Mouse (Mus musculus): Measurements from ENCODE around the gene Gm10128. TPM values are rescaled to one million over a fixed set of nuclear protein-coding genes. Genes with fewer than 3 reads are reported as not detected.
A peak's percentile ranks its signal among the peaks of the same experiment; 100 is the strongest.
"Not testable (repeated sequence)": the region's sequence is repeated elsewhere in the genome, so short reads cannot be mapped to it uniquely, and the experiment has no call there.

Gene Gm10128
- polyA plus RNA-seq (2012; ENCODE audit: insufficient read depth, insufficient read length, missing spikeins) = not detected in 2 replicates

DNA sequence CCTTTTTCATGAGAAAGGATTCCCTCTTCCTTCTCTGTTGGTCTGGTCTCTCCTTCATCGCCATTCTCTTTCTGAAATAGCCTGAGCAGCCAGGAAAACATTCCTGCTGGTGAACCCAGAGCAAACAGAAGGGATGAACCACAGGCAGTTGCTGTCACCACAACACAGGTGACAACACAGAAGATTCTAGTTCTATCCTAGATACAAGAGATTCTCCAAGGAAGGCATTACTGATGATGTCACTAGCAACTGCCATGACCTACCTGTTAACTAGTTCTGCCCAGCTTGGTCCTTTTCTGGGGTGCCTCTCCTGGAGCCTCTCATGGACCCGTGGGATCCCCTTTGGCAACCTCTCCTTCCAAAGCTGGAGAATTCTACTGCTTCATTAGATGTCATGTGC, at the start of gene Gm10128:
Gene Gm10128 (minus strand): TSS at position 101 of the 400 bp plus-strand sequence.
- H3K4me1 ChIP-seq (ENCODE audit: control insufficient read depth, insufficient read depth, low read length); H3K4me3 ChIP-seq (ENCODE audit: insufficient read depth, low read length): not testable (repeated sequence)

DNA sequence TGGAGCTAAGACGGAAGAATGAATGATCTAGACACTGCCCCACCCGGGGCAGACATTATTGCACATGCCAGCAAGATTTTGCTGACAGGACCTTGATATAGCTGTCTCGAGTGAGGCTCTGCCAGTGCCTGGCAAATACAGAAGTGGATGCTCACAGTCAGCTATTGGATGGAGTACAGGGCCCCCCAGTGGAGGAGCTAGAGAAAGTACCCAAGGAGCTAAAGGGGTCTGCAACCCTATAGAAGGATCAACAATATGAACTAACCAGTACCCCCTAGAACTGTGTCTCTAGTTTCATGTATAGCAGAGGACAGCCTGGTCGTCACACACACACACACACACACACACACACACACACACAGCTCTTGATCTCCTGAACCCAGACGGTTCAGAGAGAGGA, 37.4 kb upstream of the Gm10128 start:
- H3K4me1 ChIP-seq (ENCODE audit: control insufficient read depth, insufficient read depth, low read length); H3K4me3 ChIP-seq (ENCODE audit: insufficient read depth, low read length); H3K27ac ChIP-seq (ENCODE audit: insufficient read depth, low read depth, low read length): not testable (repeated sequence)

More for the DNA sequence above, at the start of gene Gm10128:
- not testable (repeated sequence) for H3K27ac ChIP-seq (ENCODE audit: insufficient read depth, low read depth, low read length)

DNA sequence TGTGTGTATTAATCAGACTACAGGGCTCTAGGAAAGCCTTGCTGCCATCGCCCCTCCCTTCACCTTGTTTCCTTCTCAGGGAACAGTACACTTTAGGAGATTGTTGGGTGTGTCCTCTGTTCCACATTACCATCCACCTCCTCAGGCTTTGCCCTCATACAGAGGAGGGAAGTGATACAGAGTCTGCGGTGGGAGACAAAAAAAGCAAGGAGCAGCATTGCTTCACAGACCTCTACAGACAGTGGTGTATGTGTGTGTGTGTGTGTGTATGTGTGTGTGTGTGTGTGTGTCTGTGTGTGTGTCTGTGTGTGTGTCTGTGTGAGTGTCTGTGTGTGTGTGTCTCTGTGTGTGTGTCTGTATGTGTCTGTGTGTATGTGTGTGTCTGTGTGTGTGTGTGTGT, 18.7 kb upstream of the Gm10128 start:
- not testable (repeated sequence) for H3K4me3 ChIP-seq (ENCODE audit: insufficient read depth, low read length); H3K4me1 ChIP-seq (ENCODE audit: control insufficient read depth, insufficient read depth, low read length); H3K27ac ChIP-seq (ENCODE audit: insufficient read depth, low read depth, low read length)

DNA sequence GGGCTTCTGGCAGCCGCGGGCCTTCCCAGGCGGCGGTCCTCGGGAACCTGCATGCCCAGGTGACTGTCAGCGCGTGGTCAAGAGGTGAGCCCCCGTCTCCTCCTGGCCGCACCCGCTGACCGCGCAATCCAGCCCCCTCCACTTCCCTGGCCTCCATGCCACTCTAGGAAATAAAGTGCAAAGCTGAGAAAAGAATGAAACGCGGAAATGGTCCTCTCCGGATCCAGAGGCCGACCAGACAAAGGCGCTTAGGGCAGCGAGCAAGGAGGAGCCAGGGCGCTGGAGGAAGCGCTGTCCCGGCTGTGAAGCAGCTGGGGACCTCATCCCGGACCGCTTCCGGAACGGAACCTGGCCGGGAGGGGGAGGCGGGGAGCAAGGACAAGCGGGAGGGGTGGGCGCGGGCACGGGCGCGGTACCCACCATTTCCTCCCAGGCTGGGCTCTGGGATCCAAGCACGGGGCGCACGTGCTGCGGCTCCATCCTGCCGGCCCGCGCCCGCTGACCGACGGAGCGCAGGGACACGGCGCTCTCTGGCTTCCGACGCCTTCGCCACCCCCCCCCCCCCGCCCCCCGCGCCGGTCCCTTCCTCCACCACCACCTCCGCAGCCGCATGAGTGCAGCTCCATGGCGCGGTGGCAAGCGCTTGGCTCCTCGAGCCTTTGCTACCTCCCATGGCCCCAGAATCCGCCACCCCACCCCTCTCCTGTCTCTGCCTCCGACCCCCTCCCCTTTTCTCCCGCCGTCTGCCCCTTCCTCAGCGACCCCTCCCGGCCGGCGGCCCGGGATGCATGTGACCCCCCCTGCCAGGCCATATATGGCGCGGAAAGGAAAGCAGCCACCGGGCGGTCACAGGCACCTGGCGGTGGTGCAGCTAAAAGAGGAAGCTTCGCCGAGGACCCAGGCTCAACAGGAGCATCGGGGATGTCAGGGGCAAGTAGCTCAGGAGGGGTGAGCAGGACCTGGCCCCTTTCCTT, 14.6 kb upstream of the Gm10128 start:
- H3K4me3 ChIP-seq (ENCODE audit: insufficient read depth, low read length) = peak overlapping the region; percentile 11; the same call in 1 of the 2 replicates
- H3K4me1 ChIP-seq (ENCODE audit: control insufficient read depth, insufficient read depth, low read length); H3K27ac ChIP-seq (ENCODE audit: insufficient read depth, low read depth, low read length): not testable (repeated sequence)

DNA sequence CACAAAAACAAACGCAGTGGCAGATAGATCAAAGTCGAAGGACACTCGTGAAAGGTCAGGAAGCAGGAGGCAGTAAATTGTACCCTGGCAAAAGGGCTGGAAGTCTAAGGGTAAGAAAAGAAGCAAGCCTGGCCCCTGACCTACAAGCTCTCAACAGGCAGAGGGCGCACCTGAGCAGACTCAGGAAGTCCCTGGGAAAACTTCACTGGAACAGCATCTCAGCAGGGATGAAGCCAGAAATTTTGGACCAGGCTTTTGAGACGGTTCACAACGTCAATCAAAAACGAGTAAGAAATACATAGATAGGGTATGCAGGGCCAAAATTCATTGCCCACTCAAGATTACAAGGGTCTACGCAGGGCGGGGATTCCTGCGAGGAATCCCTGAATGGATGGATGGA, 13.7 kb upstream of the Gm10128 start:
- not testable (repeated sequence) for H3K4me1 ChIP-seq (ENCODE audit: control insufficient read depth, insufficient read depth, low read length); H3K4me3 ChIP-seq (ENCODE audit: insufficient read depth, low read length); H3K27ac ChIP-seq (ENCODE audit: insufficient read depth, low read depth, low read length)

DNA sequence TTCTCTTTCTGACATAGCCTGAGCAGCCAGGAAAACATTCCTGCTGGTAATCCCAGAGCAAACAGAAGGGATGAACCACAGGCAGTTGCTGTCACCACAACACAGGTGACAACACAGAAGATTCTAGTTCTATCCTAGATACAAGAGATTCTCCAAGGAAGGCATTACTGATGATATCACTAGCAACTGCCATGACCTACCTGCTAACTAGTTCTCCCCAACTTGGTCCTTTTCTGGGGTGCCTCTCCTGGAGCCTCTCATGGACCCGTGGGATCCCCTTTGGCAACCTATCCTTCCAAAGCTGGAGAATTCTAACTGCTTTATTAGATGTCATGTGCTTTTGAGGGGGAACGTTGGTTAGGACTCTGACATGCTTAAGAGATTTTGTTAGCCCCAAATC, 48.3 kb downstream of the Gm10128 start, which contains the start of gene Gm10338:
Gene Gm10338 (minus strand): TSS at position 101 of the 400 bp plus-strand sequence.
- not testable (repeated sequence) for H3K4me1 ChIP-seq (ENCODE audit: control insufficient read depth, insufficient read depth, low read length); H3K27ac ChIP-seq (ENCODE audit: insufficient read depth, low read depth, low read length); H3K4me3 ChIP-seq (ENCODE audit: insufficient read depth, low read length)

Other genes starting within 250 kb of the Gm10128 start
- gene Gm3755, start 193.1 kb downstream of the Gm10128 start, polyA plus RNA-seq (2012; ENCODE audit: insufficient read depth, insufficient read length, missing spikeins) = not detected in 2 replicates
- not detected in 2 replicates for gene Gm3752, start 160.2 kb downstream of the Gm10128 start, polyA plus RNA-seq (2012; ENCODE audit: insufficient read depth, insufficient read length, missing spikeins)
- gene Gm3558, start 75.4 kb downstream of the Gm10128 start, polyA plus RNA-seq (2012; ENCODE audit: insufficient read depth, insufficient read length, missing spikeins) = not detected in 2 replicates
- gene Gm10338, start 48.4 kb downstream of the Gm10128 start, polyA plus RNA-seq (2012; ENCODE audit: insufficient read depth, insufficient read length, missing spikeins) = not detected in 2 replicates
- gene Gm26661, start 147.6 kb upstream of the Gm10128 start, polyA plus RNA-seq (2012; ENCODE audit: insufficient read depth, insufficient read length, missing spikeins) = not detected in 2 replicates
- gene Flnb, start 174.0 kb upstream of the Gm10128 start, polyA plus RNA-seq (2012; ENCODE audit: insufficient read depth, insufficient read length, missing spikeins) = 4.8 and 6.5 TPM in 2 replicates

All from bone marrow macrophage, adult 2 months (primary cell).